Mouse (Mus musculus): ENCODE measurements around the gene Arhgef18.

Gene Arhgef18

DNA sequence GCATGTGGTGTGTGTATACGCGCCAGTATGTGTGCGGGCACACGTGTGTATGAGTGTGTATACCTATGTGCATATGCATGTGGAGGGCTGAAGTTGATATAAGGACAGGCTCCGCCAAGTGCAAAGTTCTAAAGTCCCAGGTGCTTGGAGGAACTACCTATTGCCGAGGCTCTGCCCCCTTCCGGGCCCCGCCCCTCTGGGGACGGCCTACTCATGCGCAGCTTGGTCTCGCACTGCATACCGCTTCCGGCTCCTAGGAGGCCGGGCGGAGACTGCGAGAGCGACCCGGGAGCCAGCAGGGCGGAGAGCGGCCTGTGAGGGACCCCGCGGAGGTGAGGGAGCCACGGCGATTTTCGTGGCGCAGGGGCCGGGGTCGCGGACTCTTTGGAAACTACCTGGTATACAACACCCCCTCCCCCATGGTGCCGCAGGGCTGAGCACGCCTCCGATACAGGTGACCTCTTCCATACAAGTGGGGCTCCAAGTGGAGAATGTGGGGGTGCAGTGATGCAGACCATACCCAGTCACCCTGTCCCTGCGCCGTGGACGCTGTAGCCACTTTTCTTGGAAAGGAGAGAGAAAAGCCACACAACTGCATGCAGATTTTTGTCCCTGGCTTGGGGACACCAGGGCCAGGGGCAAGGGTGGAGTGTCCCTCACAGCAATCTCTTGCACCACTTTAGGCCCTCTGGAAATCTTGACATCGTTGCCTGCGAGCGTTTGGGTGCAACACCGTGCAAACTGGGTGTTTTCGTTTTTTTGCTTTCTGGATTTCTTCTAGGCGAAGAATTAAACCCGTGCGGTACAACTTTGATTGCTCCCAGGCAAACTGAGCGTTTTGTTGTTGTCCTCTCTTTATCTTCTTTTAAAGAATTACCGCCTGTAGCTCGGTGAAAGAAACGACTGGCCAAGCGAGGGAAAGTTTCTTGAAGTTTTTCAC lies at the start of gene Arhgef18:
TSS of gene Arhgef18 (plus strand) at position 236 of the 940 bp plus-strand sequence.
- peak; percentile 86 for DNase-seq (ENCODE audit: low read depth)

DNA sequence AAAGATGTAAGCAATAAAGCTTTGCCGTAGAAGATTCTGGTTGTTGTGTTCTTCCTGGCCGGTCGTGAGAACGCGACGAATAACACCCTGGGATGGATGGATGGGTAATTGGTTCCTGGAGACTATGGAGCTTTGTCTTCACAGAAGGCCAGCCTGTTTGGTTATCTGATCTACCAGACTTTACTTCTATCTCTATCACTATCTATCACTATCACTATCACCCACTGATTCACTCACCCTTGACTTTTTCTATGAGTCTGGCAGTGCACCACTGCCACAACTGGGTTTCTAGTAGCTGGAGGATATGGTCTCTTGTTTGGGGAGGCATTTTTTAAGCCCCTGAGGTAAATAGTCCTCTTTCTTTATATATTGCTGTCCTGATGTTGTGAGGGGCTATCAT lies 47.5 kb upstream of the Arhgef18 start:
- DNase-seq (ENCODE audit: low read depth): no peak

- no peak for DNase-seq (ENCODE audit: low read depth)
Observed at GRCm38 (mm10) chr8:3346691-3347413, 46.0 kb upstream of the Arhgef18 start.

- peak; percentile 57 for DNase-seq (ENCODE audit: low read depth)
Observed at GRCm38 (mm10) chr8:3348142-3348823, 44.5 kb upstream of the Arhgef18 start.

- no peak for DNase-seq (ENCODE audit: low read depth)
Observed at GRCm38 (mm10) chr8:3350747-3351146, 42.1 kb upstream of the Arhgef18 start.

GRCm38 (mm10) chr8:3352715-3353114 lies 40.1 kb upstream of the Arhgef18 start:
- DNase-seq (ENCODE audit: low read depth): no peak

DNA sequence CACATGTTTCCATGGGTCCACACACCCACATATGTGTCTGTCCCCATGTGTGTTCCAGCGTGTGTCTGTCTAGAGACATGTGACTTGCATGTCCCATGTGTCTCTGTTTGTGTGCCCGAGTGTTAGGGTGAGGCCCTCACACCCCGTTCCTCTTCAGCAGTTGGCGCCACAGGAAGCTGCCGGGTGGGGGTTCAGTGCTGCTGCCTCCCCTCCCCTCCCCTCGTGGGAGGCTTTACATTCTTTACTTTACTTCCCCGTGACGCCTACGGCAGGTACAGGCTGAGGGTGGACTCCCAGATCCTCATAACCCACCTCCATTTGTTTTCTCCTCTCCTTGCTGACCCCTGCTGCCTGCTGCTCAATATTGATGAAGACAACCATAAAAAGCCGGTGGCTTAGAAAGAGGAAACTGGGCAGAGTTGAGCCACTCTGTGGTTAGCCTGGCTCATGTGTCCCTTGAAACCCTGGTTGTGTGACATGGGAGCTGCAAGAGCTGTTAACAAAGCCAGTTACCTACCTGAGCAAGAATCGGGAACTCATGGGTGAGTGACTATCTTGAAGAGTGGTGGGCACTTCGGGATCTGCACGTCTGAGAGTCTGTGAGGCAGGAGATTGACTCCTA lies 39.5 kb upstream of the Arhgef18 start, which contains the start of gene A430078G23Rik:
TSS of gene A430078G23Rik (plus strand) at position 227 of the 622 bp plus-strand sequence.
- no peak for DNase-seq (ENCODE audit: low read depth)

- no peak for DNase-seq (ENCODE audit: low read depth)
Observed at GRCm38 (mm10) chr8:3353811-3354442, 38.9 kb upstream of the Arhgef18 start.

GRCm38 (mm10) chr8:3354443-3354812 lies 38.4 kb upstream of the Arhgef18 start:
- no peak for DNase-seq (ENCODE audit: low read depth)

DNA sequence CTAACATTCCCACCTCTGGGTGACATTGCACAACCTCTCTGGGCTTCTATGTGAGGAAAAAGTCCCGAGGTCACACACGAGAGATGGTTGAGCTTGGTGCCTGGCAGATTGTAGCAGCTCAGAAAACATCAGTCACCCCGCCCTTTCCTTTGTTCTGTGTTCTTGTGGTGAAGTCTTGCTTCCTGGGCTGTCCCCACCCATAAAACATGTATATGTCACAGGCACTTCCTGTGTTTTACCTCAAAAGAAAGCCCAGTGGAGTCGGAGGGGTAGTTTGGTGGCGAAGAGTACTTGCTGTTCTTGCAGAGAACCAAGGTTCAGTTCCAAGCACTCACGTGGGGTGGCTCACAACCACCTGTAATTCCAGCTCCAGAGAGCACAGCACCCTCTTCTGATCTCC lies 37.2 kb upstream of the Arhgef18 start:
- DNase-seq (ENCODE audit: low read depth): no peak

DNA sequence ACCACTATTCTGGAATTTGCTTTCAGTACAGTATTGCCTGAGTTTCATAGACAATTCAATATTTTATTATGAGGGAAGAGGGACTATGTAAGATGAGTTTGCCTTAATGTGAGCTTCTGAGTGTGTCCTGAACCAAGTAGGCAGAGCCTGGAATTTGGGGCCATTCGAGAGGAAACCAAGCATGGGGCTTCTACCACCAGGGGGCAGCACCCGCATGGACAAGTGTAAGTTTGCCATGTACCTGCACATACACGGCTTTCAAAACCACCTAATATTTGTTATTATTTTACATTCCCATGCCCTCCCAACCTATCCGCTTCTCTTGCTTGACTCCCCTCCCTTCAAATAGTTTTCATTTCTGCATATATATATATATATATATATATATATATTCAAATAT lies 34.7 kb upstream of the Arhgef18 start:
- DNase-seq (ENCODE audit: low read depth): peak; percentile 92

GRCm38 (mm10) chr8:3367086-3367485 lies 25.7 kb upstream of the Arhgef18 start:
- no peak for DNase-seq (ENCODE audit: low read depth)

- no peak for DNase-seq (ENCODE audit: low read depth)
Observed at GRCm38 (mm10) chr8:3368091-3368490, 24.7 kb upstream of the Arhgef18 start.

DNA sequence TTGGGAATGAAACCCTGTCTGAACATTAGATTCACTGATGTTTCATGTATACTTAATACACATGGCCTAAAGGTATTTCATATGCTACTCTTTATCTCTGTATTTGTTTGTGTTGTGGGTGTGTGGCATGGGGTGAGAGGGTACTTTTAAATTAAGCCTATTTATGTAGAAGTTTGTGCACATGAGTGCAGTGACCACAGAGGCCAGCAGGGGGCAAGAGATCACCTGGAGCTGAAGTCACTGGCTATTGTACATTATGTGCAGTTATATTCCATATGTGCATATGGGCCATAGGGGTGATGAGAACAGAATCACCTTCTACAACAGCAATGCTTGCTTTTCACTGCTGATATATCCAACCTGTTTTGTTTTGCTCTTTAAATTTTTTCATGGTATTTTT lies 17.1 kb upstream of the Arhgef18 start:
- peak; percentile 38 for DNase-seq (ENCODE audit: low read depth)

DNA sequence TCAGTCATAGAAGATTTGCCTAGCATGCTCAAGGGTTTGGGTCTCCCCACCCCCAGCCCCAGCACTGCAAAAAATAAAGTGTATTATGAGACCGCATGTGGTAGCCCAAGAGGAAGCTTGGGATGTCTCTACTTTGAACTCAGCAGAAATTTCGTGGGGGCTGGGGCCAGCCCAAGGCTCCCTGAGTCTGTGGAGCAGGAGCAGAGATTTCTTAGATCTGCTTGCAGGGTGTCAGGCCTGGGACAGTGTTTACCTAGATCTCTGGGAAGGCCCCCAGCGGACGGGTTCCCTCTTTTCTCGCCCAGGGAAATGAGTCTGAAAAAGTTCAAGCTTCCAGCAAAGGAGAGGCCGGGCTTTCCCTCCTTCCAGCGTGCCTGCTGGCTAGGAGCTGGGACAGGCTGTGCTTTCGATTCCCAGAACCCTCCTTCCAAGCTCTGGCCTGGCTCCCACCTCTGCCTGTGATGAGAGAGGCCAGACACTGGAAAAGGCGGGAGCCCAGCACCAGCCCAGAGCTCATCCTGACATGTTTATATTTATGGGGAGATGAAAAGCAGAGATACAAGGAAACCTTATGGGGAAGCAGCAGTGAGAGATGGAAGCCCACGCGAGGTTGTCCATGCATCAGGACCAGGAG lies 16.0 kb upstream of the Arhgef18 start:
- DNase-seq (ENCODE audit: low read depth): peak; percentile 45

- DNase-seq (ENCODE audit: low read depth): peak; percentile 84
Observed at GRCm38 (mm10) chr8:3387286-3387685, 5.5 kb upstream of the Arhgef18 start.

DNA sequence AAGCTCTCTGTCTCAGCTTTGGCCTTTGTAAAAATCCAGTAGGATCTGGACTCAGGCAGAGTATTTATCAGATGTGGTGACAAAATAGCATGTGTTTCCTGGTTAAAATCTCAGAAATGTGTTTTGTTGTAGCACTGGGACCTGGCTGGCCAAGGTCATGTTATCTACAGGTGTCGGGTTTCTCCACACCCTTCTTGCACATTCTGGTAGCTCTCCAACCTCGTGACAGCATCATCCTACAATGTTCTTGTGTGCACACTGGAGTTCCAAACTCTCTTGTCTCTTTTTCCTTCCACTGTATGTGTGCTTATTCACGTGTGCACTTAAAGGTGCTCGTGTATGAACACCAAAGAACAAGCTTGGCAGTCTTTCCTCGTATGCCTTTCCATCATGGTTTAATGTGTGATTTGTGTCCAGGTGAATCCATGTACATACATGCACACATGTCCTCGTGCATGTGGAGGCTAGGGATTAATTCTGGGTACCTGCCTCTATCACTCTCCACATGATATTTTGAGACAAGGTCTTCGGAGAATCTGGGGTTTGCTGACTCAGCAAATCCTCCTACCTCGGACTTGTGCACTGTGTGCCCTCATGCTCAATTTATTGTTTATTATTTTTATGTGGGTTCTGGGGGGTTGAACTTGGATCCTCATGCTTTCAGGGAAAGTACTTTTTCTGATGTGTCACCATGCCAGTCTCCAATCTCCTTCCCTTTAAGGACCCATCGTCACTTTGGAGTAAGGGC lies 4.0 kb upstream of the Arhgef18 start:
- DNase-seq (ENCODE audit: low read depth): peak; percentile 69

GRCm38 (mm10) chr8:3389506-3389905 lies 3.3 kb upstream of the Arhgef18 start:
- no peak for DNase-seq (ENCODE audit: low read depth)

DNA sequence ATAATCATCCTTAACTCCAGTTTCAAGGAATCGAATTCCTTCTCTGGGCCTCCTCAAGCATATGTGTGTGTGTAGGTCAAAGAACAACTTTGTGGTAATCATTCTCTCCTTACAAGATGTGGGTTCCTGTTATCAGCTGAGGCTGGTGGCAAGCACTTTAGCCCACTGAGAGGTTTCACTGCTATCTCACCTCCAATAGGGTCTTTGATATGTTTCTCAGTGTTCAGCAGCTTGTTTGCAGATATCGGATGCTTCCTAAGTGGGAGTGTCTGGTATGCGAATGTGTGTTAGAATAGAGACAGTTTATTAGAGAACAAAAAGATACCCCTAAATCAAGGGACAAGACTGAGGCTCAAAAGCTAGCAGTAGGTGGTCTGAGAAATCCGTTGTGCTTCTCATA lies 513 bp upstream of the Arhgef18 start:
- no peak for DNase-seq (ENCODE audit: low read depth)

GRCm38 (mm10) chr8:3394600-3394999 lies 1.8 kb downstream of the Arhgef18 start:
- no peak for DNase-seq (ENCODE audit: low read depth)

Measured in NIH3T3 (cell line).